Mouse (Mus musculus): ENCODE results near the gene Dlgap1. TPM values are rescaled to one million over a fixed set of nuclear protein-coding genes. Genes with fewer than 3 reads are reported as not detected.

The Dlgap1 gene
- polyA plus RNA-seq, 1 experiment, result 0.06 TPM

GRCm38 (mm10) chr17:70321976-70322375, 353.1 kb downstream of the Dlgap1 start:
- 80% methylated on average over 6 of the region's 6 CpGs for WGBS
- Histone ChIP-seq H3K27me3 (ENCODE audit: control insufficient read depth, insufficient read depth, low read length) (no peaks in the 10 kb centered on the region), H3K4me1 (ENCODE audit: control insufficient read depth, insufficient read depth, insufficient read length) (no peaks in the 10 kb centered on the region), H3K4me3 (ENCODE audit: extremely low read depth, insufficient read depth, insufficient read length) (no peak overlapping the region), H3K27ac (ENCODE audit: insufficient read depth, low read length) (no peak overlapping the region), H3K36me3 (ENCODE audit: control insufficient read depth, insufficient read depth, low read length) (no peaks in the 10 kb centered on the region)
- no peak for TF ChIP-seq POLR2A (IDR thresholded peaks at IDR 0.05; ENCODE audit: low read depth, low read length)
- TF ChIP-seq CTCF (IDR thresholded peaks at IDR 0.05; ENCODE audit: extremely low read depth, insufficient read depth, insufficient read length, insufficient replicate concordance), result no peak
- no peak for DNase-seq (ENCODE audit: low read depth in 1 of 2, low spot score in 2 of 2)

- DNase-seq (ENCODE audit: low read depth in 1 of 2, low spot score in 2 of 2), result no peak
- no peaks in the 10 kb centered on the region for H3K36me3 ChIP-seq (ENCODE audit: control insufficient read depth, insufficient read depth, low read length)
- H3K4me1 ChIP-seq (ENCODE audit: control insufficient read depth, insufficient read depth, insufficient read length), result no peaks in the 10 kb centered on the region
- TF ChIP-seq POLR2A (IDR thresholded peaks at IDR 0.05; ENCODE audit: low read depth, low read length), result no peak
- TF ChIP-seq CTCF (IDR thresholded peaks at IDR 0.05; ENCODE audit: extremely low read depth, insufficient read depth, insufficient read length, insufficient replicate concordance), result no peak
- no peaks in the 10 kb centered on the region for H3K27me3 ChIP-seq (ENCODE audit: control insufficient read depth, insufficient read depth, low read length)
- WGBS, result 82% methylated on average over 6 of the region's 6 CpGs
- no peak overlapping the region for H3K4me3 ChIP-seq (ENCODE audit: extremely low read depth, insufficient read depth, insufficient read length)
- no peak overlapping the region for H3K27ac ChIP-seq (ENCODE audit: insufficient read depth, low read length)
These were observed 364.6 kb downstream of the Dlgap1 start for GRCm38 (mm10) chr17:70333440-70333839.

GRCm38 (mm10) chr17:70334171-70334570, 365.3 kb downstream of the Dlgap1 start:
- TF ChIP-seq CTCF (IDR thresholded peaks at IDR 0.05; ENCODE audit: extremely low read depth, insufficient read depth, insufficient read length, insufficient replicate concordance), result no peak
- TF ChIP-seq POLR2A (IDR thresholded peaks at IDR 0.05; ENCODE audit: low read depth, low read length), result no peak
- 41% methylated on average over 3 of the region's 3 CpGs for WGBS
- Histone ChIP-seq H3K4me1 (ENCODE audit: control insufficient read depth, insufficient read depth, insufficient read length) (no peaks in the 10 kb centered on the region), H3K27me3 (ENCODE audit: control insufficient read depth, insufficient read depth, low read length) (no peaks in the 10 kb centered on the region), H3K4me3 (ENCODE audit: extremely low read depth, insufficient read depth, insufficient read length) (no peak overlapping the region), H3K27ac (ENCODE audit: insufficient read depth, low read length) (no peak overlapping the region), H3K36me3 (ENCODE audit: control insufficient read depth, insufficient read depth, low read length) (no peaks in the 10 kb centered on the region)
- DNase-seq (ENCODE audit: low read depth in 1 of 2, low spot score in 2 of 2), result no peak

GRCm38 (mm10) chr17:70339821-70340220, 370.9 kb downstream of the Dlgap1 start:
- no peak for DNase-seq (ENCODE audit: low read depth in 1 of 2, low spot score in 2 of 2)
- no peak overlapping the region for H3K4me3 ChIP-seq (ENCODE audit: extremely low read depth, insufficient read depth, insufficient read length)
- no peaks in the 10 kb centered on the region for H3K36me3 ChIP-seq (ENCODE audit: control insufficient read depth, insufficient read depth, low read length)
- no peaks in the 10 kb centered on the region for H3K4me1 ChIP-seq (ENCODE audit: control insufficient read depth, insufficient read depth, insufficient read length)
- no peak overlapping the region for H3K27ac ChIP-seq (ENCODE audit: insufficient read depth, low read length)
- TF ChIP-seq CTCF (IDR thresholded peaks at IDR 0.05; ENCODE audit: extremely low read depth, insufficient read depth, insufficient read length, insufficient replicate concordance), result no peak
- no peak for TF ChIP-seq POLR2A (IDR thresholded peaks at IDR 0.05; ENCODE audit: low read depth, low read length)
- WGBS, result 80% methylated on average over 7 of the region's 7 CpGs
- H3K27me3 ChIP-seq (ENCODE audit: control insufficient read depth, insufficient read depth, low read length), result no peaks in the 10 kb centered on the region

- no peaks in the 10 kb centered on the region for H3K4me1 ChIP-seq (ENCODE audit: control insufficient read depth, insufficient read depth, insufficient read length)
- no peaks in the 10 kb centered on the region for H3K36me3 ChIP-seq (ENCODE audit: control insufficient read depth, insufficient read depth, low read length)
- TF ChIP-seq CTCF (IDR thresholded peaks at IDR 0.05; ENCODE audit: extremely low read depth, insufficient read depth, insufficient read length, insufficient replicate concordance) (no peak), POLR2A (IDR thresholded peaks at IDR 0.05; ENCODE audit: low read depth, low read length) (no peak)
- no peak overlapping the region for H3K4me3 ChIP-seq (ENCODE audit: extremely low read depth, insufficient read depth, insufficient read length)
- no peak for DNase-seq (ENCODE audit: low read depth in 1 of 2, low spot score in 2 of 2)
- H3K27ac ChIP-seq (ENCODE audit: insufficient read depth, low read length), result no peak overlapping the region
- no peaks in the 10 kb centered on the region for H3K27me3 ChIP-seq (ENCODE audit: control insufficient read depth, insufficient read depth, low read length)
- 86% methylated on average over 8 of the region's 8 CpGs for WGBS
These were observed 372.4 kb downstream of the Dlgap1 start for GRCm38 (mm10) chr17:70341230-70341629.

GRCm38 (mm10) chr17:70341920-70342319, 373.0 kb downstream of the Dlgap1 start:
- H3K4me3 ChIP-seq (ENCODE audit: extremely low read depth, insufficient read depth, insufficient read length), result no peak overlapping the region
- H3K36me3 ChIP-seq (ENCODE audit: control insufficient read depth, insufficient read depth, low read length), result no peaks in the 10 kb centered on the region
- no peaks in the 10 kb centered on the region for H3K4me1 ChIP-seq (ENCODE audit: control insufficient read depth, insufficient read depth, insufficient read length)
- 63% methylated on average over 6 of the region's 6 CpGs for WGBS
- no peak overlapping the region for H3K27ac ChIP-seq (ENCODE audit: insufficient read depth, low read length)
- no peaks in the 10 kb centered on the region for H3K27me3 ChIP-seq (ENCODE audit: control insufficient read depth, insufficient read depth, low read length)
- TF ChIP-seq POLR2A (IDR thresholded peaks at IDR 0.05; ENCODE audit: low read depth, low read length), result no peak
- no peak for TF ChIP-seq CTCF (IDR thresholded peaks at IDR 0.05; ENCODE audit: extremely low read depth, insufficient read depth, insufficient read length, insufficient replicate concordance)
- DNase-seq (ENCODE audit: low read depth in 1 of 2, low spot score in 2 of 2), result no peak

GRCm38 (mm10) chr17:70347403-70347802, 378.5 kb downstream of the Dlgap1 start:
- WGBS, result 79% methylated on average over 4 of the region's 4 CpGs

More at GRCm38 (mm10) chr17:70347403-70347802, 378.5 kb downstream of the Dlgap1 start:
- TF ChIP-seq CTCF (IDR thresholded peaks at IDR 0.05; ENCODE audit: extremely low read depth, insufficient read depth, insufficient read length, insufficient replicate concordance) (no peak), POLR2A (IDR thresholded peaks at IDR 0.05; ENCODE audit: low read depth, low read length) (no peak)
- no peak overlapping the region for H3K4me3 ChIP-seq (ENCODE audit: extremely low read depth, insufficient read depth, insufficient read length)
- H3K27me3 ChIP-seq (ENCODE audit: control insufficient read depth, insufficient read depth, low read length), result no peaks in the 10 kb centered on the region
- H3K27ac ChIP-seq (ENCODE audit: insufficient read depth, low read length), result no peak overlapping the region
- no peaks in the 10 kb centered on the region for H3K4me1 ChIP-seq (ENCODE audit: control insufficient read depth, insufficient read depth, insufficient read length)
- no peaks in the 10 kb centered on the region for H3K36me3 ChIP-seq (ENCODE audit: control insufficient read depth, insufficient read depth, low read length)
- no peak for DNase-seq (ENCODE audit: low read depth in 1 of 2, low spot score in 2 of 2)

Measured in spleen, adult 2 months (tissue).